Mouse (Mus musculus) intestine, postnatal 0 days (tissue): ENCODE data around the gene Cldn7. TPM values are rescaled to one million over a fixed set of nuclear protein-coding genes. Genes with fewer than 3 reads are reported as not detected.
A peak's percentile ranks its signal among the peaks of the same experiment; 100 is the strongest.

ENCODE experiments used
- ATAC-seq: fragments of 200-750 bp; cut with Nextera tagmentation; 2 replicates; pipeline ENCODE4 v1.8.0; 2017; ENCODE audit warnings: mild to moderate bottlenecking, moderate TSS enrichment, moderate library complexity
- H3K27ac ChIP-seq: fragments of 300-500 bp; sonication (generic); 2 replicates; pipeline ENCODE4 v1.5.1; 2014; ENCODE audit warnings: mild to moderate bottlenecking, low read depth, low read length, moderate library complexity
- H3K27me3 ChIP-seq: fragments of 300-500 bp; sonication (generic); replicated peaks from 2 replicates; pipeline ENCODE4 v1.6.1; 2014; ENCODE audit warnings: low read length, mixed read lengths; ENCODE audit not compliant: control insufficient read depth, insufficient read depth
- H3K36me3 ChIP-seq: fragments of 300-500 bp; sonication (generic); 2 replicates; pipeline ENCODE4 v1.6.1; 2014; ENCODE audit warnings: mild to moderate bottlenecking, moderate library complexity; ENCODE audit not compliant: control insufficient read depth, insufficient read depth
- H3K4me1 ChIP-seq: fragments of 300-500 bp; sonication (generic); replicated peaks from 2 replicates; pipeline ENCODE4 v1.6.1; 2014; ENCODE audit warnings: antibody characterized with exemption, low read length, mixed read lengths; ENCODE audit not compliant: control insufficient read depth, insufficient read depth
- H3K4me2 ChIP-seq: fragments of 300-500 bp; sonication (generic); replicated peaks from 2 replicates; pipeline ENCODE4 v1.6.1; 2014; ENCODE audit warnings: low read depth, mild to moderate bottlenecking, moderate library complexity
- H3K4me3 ChIP-seq: fragments of 300-500 bp; sonication (generic); 2 replicates; pipeline ENCODE4 v1.5.1; 2014; ENCODE audit warnings: low read depth, low read length
- H3K9ac ChIP-seq: fragments of 300-500 bp; sonication (generic); 2 replicates; pipeline ENCODE4 v1.6.1; 2014; ENCODE audit warnings: mild to moderate bottlenecking, low read depth, low read length
- H3K9me3 ChIP-seq: fragments of 300-500 bp; sonication (generic); 2 replicates; pipeline ENCODE4 v1.6.1; 2016; ENCODE audit warnings: mixed run types; ENCODE audit not compliant: control insufficient read depth
- CTCF ChIP-seq: sonication (generic); IDR thresholded peaks from 2 replicates; pipeline ENCODE4 v1.5.1; 2016; ENCODE audit warnings: low read depth, mild to moderate bottlenecking, control low read depth, antibody characterized with exemption, moderate library complexity
- WGBS: fragments of 180-500 bp; shearing (Covaris S2); extraction: QIAGEN DNeasy Blood & Tissue Kit; methylation state at CpG from one replicate; pipeline ENCODE4 v1.1.7; 2014; 5-methylcytosine and 5-hydroxymethylcytosine counted together
- polyA plus RNA-seq: library from polyadenylated mRNA; unstranded; fragments of >200 nt; fragmentation: Nextera tagmentation; extraction: Ambion mirVana; gene quantifications from 2 replicates; pipeline ENCODE4 v1.2.1, GENCODE M21; 2015

Cldn7 gene
- polyA plus RNA-seq, 1 experiment from 2014 or later = 1,341 TPM

- peak within 1 kb of the TSS; percentile 87 for H3K27ac ChIP-seq
- H3K9me3 ChIP-seq = no peaks in the 10 kb centered on the region
- peak within 1 kb of the TSS; percentile 82 for H3K9ac ChIP-seq
- TF ChIP-seq CTCF = no peak
- H3K4me2 ChIP-seq = peak within 1 kb of the TSS; percentile 96
- peaks cover 6% of the 10 kb centered on the region for H3K4me1 ChIP-seq
- no peaks in the 10 kb centered on the region for H3K27me3 ChIP-seq
- under 1% methylated on average over 48 of the region's 48 CpGs for WGBS
- peak within 1 kb of the TSS; percentile 84 for H3K4me3 ChIP-seq
- H3K36me3 ChIP-seq = peaks cover 20% of the 10 kb centered on the region
- ATAC-seq = peak; percentile 45
Observed at GRCm38 (mm10) chr11:70000396-70000898, 35.9 kb downstream of the Cldn7 start, which contains the start of gene Dvl2. Dvl2 (plus strand) TSS chr11:70000595.

- Histone ChIP-seq H3K9ac (peak overlapping the region; percentile 82), H3K27ac (peak overlapping the region; percentile 87; the same call in 1 of the 2 replicates), H3K4me1 (peaks cover 6% of the 10 kb centered on the region), H3K4me2 (peak overlapping the region; percentile 96), H3K36me3 (peaks cover 26% of the 10 kb centered on the region), H3K27me3 (no peaks in the 10 kb centered on the region), H3K4me3 (peak overlapping the region; percentile 84), H3K9me3 (no peaks in the 10 kb centered on the region)
- no peak for TF ChIP-seq CTCF
- 10% methylated on average over 8 of the region's 8 CpGs for WGBS
- ATAC-seq = no peak
Observed at GRCm38 (mm10) chr11:70001159-70001558, 36.6 kb downstream of the Cldn7 start.

GRCm38 (mm10) chr11:70001865-70002264, 37.3 kb downstream of the Cldn7 start:
- ATAC-seq = no peak
- Histone ChIP-seq H3K36me3 (peaks cover 33% of the 10 kb centered on the region), H3K27me3 (no peaks in the 10 kb centered on the region), H3K27ac (no peak overlapping the region), H3K9ac (no peak overlapping the region), H3K4me2 (peak overlapping the region; percentile 96), H3K4me1 (peaks cover 6% of the 10 kb centered on the region), H3K9me3 (no peaks in the 10 kb centered on the region), H3K4me3 (no peak overlapping the region)
- peak; percentile 76 for TF ChIP-seq CTCF

- Histone ChIP-seq H3K27me3 (no peaks in the 10 kb centered on the region), H3K9me3 (no peaks in the 10 kb centered on the region), H3K36me3 (peaks cover 39% of the 10 kb centered on the region), H3K4me2 (peak overlapping the region; percentile 96; the same call in 1 of the 2 replicates), H3K4me1 (peaks cover 6% of the 10 kb centered on the region), H3K27ac (no peak overlapping the region), H3K4me3 (no peak overlapping the region), H3K9ac (no peak overlapping the region)
- no peak for ATAC-seq
- 85% methylated on average over 2 of the region's 2 CpGs for WGBS
- TF ChIP-seq CTCF = no peak
Observed at GRCm38 (mm10) chr11:70002471-70002870, 37.9 kb downstream of the Cldn7 start.

GRCm38 (mm10) chr11:70005521-70005920, 40.9 kb downstream of the Cldn7 start:
- H3K4me3 ChIP-seq = no peak overlapping the region
- peaks cover 6% of the 10 kb centered on the region for H3K4me1 ChIP-seq
- H3K27ac ChIP-seq = no peak overlapping the region
- H3K36me3 ChIP-seq = peaks cover 53% of the 10 kb centered on the region
- H3K9me3 ChIP-seq = no peaks in the 10 kb centered on the region
- 54% methylated on average over 5 of the region's 5 CpGs for WGBS
- no peaks in the 10 kb centered on the region for H3K27me3 ChIP-seq
- ATAC-seq = no peak
- TF ChIP-seq CTCF = peak; percentile 72
- no peak overlapping the region for H3K4me2 ChIP-seq
- H3K9ac ChIP-seq = no peak overlapping the region

GRCm38 (mm10) chr11:70010033-70010432, 45.5 kb downstream of the Cldn7 start:
- Histone ChIP-seq H3K27me3 (no peaks in the 10 kb centered on the region), H3K36me3 (peaks cover 87% of the 10 kb centered on the region), H3K9ac (no peak overlapping the region), H3K4me3 (no peak overlapping the region), H3K4me2 (no peak overlapping the region), H3K9me3 (no peaks in the 10 kb centered on the region), H3K27ac (no peak overlapping the region), H3K4me1 (0 out of 2 replicates have a peak, but pooled peaks cover 5% of the 10 kb centered on the region)
- TF ChIP-seq CTCF = no peak
- no peak for ATAC-seq
- WGBS = 83% methylated on average over 6 of the region's 6 CpGs
